Mouse (Mus musculus) liver (tissue): ENCODE results near the gene Ska3.

ENCODE experiments used
- DNase-seq: peaks from one replicate; pipeline ENCODE4 v3.0.0-alpha.2; 2020; ENCODE audit warnings: mixed read lengths

Ska3 gene

GRCm38 (mm10) chr14:57791171-57791570 lies 34.8 kb downstream of the Ska3 start:
- no peak for DNase-seq

- DNase-seq, result no peak
Observed at GRCm38 (mm10) chr14:57789759-57790158, 36.2 kb downstream of the Ska3 start.

GRCm38 (mm10) chr14:57789311-57789710 lies 36.7 kb downstream of the Ska3 start:
- no peak for DNase-seq

- DNase-seq, result no peak
Observed at GRCm38 (mm10) chr14:57787406-57787805, 38.6 kb downstream of the Ska3 start.

GRCm38 (mm10) chr14:57772157-57772815 lies 53.7 kb downstream of the Ska3 start:
- no peak for DNase-seq

GRCm38 (mm10) chr14:57769102-57769501 lies 56.9 kb downstream of the Ska3 start:
- DNase-seq, result no peak

GRCm38 (mm10) chr14:57760447-57761412 lies 65.3 kb downstream of the Ska3 start:
- DNase-seq, result no peak

- DNase-seq, result no peak
Observed at GRCm38 (mm10) chr14:57758237-57758636, 67.7 kb downstream of the Ska3 start, which contains the start of gene Lats2. Gene Lats2, minus strand, starts transcription at chr14:57758388.
